Mouse (Mus musculus) midbrain, embryonic 14.5 days (tissue): ENCODE measurements around the gene Peg12. TPM values are rescaled to one million over a fixed set of nuclear protein-coding genes. Genes with fewer than 3 reads are reported as not detected.

Experiments used
- ATAC-seq: fragments of 200-750 bp; cut with Nextera tagmentation; 2 replicates; pipeline ENCODE4 v1.8.0; 2017; ENCODE audit warnings: moderate number of reproducible peaks, moderate library complexity; ENCODE audit not compliant: low FRiP score, low TSS enrichment
- DNase-seq: peaks from one replicate; pipeline ENCODE4 v3.0.0-alpha.2; 2015
- H3K27ac ChIP-seq: fragments of 300-500 bp; sonication (generic); replicated peaks from 2 replicates; pipeline ENCODE4 v1.5.1; 2014; ENCODE audit warnings: mild to moderate bottlenecking, low read depth, low read length, moderate library complexity
- H3K27me3 ChIP-seq: fragments of 300-500 bp; sonication (generic); 2 replicates; pipeline ENCODE4 v1.6.1; 2014; ENCODE audit warnings: low read length, control low read depth, mixed read lengths; ENCODE audit not compliant: control insufficient read depth, insufficient read depth
- H3K36me3 ChIP-seq: fragments of 300-500 bp; sonication (generic); 2 replicates; pipeline ENCODE4 v1.6.1; 2014; ENCODE audit warnings: low read length, control low read depth; ENCODE audit not compliant: control insufficient read depth, insufficient read depth
- H3K4me1 ChIP-seq: fragments of 300-500 bp; sonication (generic); 2 replicates; pipeline ENCODE4 v1.6.1; 2014; ENCODE audit warnings: mild to moderate bottlenecking, antibody characterized with exemption, low read length, control low read depth; ENCODE audit not compliant: control insufficient read depth, insufficient read depth
- H3K4me2 ChIP-seq: fragments of 300-500 bp; sonication (generic); 2 replicates; pipeline ENCODE4 v1.6.1; 2014; ENCODE audit warnings: mild to moderate bottlenecking, low read length, moderate library complexity
- H3K4me3 ChIP-seq: fragments of 300-500 bp; sonication (generic); replicated peaks from 2 replicates; pipeline ENCODE4 v1.5.1; 2014; ENCODE audit warnings: low read depth, low read length
- H3K9ac ChIP-seq: fragments of 300-500 bp; sonication (generic); replicated peaks from 2 replicates; pipeline ENCODE4 v1.6.1; 2014; ENCODE audit warnings: mild to moderate bottlenecking, low read length, moderate library complexity
- H3K9me3 ChIP-seq: fragments of 300-500 bp; sonication (generic); 2 replicates; pipeline ENCODE4 v1.6.1; 2016; ENCODE audit warnings: low read length, control low read depth, mixed read lengths; ENCODE audit not compliant: control insufficient read depth
- WGBS: fragments of 180-500 bp; shearing (Covaris S2); extraction: QIAGEN DNeasy Blood & Tissue Kit; methylation state at CpG from one replicate; pipeline ENCODE4 v1.1.7; 2014; 5-methylcytosine and 5-hydroxymethylcytosine counted together
- polyA plus RNA-seq: library from polyadenylated mRNA; unstranded; fragments of >200 nt; fragmentation: Nextera tagmentation; extraction: Ambion mirVana; gene quantifications from 2 replicates; pipeline ENCODE4 v1.2.1, GENCODE M21; 2014

Peg12 gene
- polyA plus RNA-seq, result 9.6 and 17.3 TPM in 2 replicates

DNA sequence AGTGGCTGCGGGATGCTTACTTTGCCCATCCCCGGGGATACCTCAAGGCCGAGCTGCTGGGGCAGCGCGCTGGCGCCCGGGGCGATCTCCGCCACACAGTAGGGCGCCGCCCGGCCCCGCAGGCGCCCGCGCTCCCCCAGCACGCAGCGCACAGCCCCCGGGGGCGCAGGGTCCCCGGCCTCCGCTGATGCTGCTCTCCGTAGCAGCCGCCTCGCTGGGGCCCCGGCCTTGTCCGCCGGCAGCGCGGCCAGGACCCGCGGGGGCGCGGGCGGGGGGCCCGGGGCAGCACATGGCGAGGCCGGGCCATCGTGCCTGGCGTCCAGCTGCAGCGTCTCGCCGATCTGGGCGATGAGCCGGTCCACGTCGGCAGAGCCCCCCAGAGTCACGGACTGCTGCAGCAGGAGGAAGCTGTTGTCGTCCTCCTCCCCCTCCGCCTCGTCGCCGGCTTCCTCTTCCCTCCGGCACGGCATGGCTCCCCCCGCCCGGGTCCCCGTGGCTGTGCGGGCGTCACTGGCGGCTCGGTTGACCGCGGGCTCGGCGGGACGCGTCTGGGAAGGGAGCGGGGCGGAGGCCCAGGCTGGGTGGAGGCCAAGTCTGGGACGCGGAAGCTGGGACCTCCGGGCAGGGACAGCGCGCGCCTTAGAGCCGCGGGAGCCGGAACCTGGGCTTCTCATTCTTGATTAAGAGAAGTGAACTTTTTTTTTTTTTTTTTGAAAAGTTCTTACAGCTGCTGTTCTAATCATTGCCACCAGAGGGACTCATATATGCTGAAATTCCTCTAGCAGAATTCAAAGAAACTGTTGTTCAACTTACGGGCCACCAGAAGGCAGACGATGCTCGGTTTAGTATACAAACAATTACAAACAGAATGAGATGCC lies at the start of gene Peg12:
Gene Peg12 (minus strand): TSS at position 633 of the 878 bp plus-strand sequence.
- H3K4me2 ChIP-seq, result peak within 1 kb of the TSS; percentile 66
- H3K9ac ChIP-seq, result peak within 1 kb of the TSS; percentile 61
- H3K27me3 ChIP-seq, result no peaks in the 10 kb centered on the region
- peak; percentile 64 for ATAC-seq
- 18% methylated on average over 79 of the region's 82 CpGs for WGBS
- peaks cover 10% of the 10 kb centered on the region for H3K9me3 ChIP-seq
- peak within 1 kb of the TSS; percentile 80 for H3K27ac ChIP-seq
- DNase-seq, result peak; percentile 75
- no peaks in the 10 kb centered on the region for H3K36me3 ChIP-seq
- peak within 1 kb of the TSS; percentile 53 for H3K4me3 ChIP-seq
- no peaks in the 10 kb centered on the region for H3K4me1 ChIP-seq

DNA sequence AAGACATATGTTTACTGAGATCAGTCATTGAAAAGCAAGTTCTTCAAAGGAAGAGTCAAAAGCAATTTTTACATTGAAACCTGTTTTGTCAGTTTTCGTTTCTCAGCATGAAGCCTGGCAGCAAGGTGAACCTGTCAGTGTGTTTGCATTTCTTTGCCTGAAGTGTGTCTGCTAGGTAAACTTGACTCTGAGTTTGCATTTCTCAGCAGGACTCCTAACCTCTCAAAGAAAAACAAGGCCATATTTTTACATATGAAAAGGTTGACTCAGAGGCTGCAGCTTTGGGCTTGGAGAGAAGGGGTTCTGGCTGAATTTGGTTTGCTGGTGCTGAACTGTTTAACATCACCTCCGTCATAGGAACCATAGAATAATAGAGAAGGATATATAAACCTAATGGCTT lies 21.8 kb upstream of the Peg12 start:
- Histone ChIP-seq H3K27me3 (no peaks in the 10 kb centered on the region), H3K4me2 (no peak overlapping the region), H3K4me3 (no peak overlapping the region), H3K9me3 (0 out of 2 replicates have a peak, but pooled peaks cover 2% of the 10 kb centered on the region), H3K27ac (no peak overlapping the region), H3K9ac (no peak overlapping the region), H3K4me1 (no peaks in the 10 kb centered on the region), H3K36me3 (no peaks in the 10 kb centered on the region)
- DNase-seq (no peak), ATAC-seq (no peak)
- 26% methylated on average over 2 of the region's 2 CpGs for WGBS

DNA sequence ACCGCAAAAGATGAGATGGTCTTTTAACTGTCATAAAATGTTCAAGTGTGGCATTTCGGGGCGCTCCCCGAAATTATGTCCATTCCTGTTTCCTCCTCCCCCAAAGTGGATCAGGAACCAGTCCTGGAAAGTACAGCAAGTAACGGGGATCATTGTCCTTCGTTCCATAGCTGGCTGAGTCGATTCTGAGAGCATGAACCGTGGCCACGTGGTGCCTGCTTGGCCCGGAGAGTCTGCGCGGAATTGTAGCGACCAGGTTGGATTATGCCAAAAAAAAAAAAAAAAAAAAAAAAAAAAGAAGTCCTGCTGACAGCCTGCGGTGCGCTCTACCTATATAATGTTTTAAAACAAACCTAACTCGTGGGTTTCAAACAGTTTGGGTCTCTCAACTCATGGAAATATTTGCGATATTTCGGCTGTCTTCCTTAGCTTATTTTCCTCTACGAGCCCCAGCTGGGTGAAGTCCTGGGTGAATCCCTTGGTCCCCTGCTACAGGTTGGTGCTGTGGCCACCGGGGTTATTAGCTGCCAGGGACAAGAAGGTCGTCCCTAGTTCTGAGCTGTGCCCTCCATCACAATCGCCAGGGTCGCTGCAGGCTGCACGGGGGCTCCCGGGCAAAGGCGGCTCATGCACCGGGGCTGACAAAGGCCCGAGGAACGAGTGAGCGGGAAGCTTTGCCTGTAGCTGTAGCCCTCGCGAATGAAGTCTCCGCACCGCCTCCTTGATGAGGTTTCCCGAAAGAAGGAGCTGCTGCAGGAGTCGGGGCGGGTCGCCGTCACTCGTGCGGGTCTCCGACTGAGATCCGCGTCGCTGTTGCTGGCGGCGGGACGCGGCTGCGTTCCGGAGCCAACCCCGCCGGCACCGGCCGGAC lies 1.1 kb downstream of the Peg12 start:
- H3K4me1 ChIP-seq, result no peaks in the 10 kb centered on the region
- peak overlapping the region; percentile 66 for H3K4me2 ChIP-seq
- H3K36me3 ChIP-seq, result no peaks in the 10 kb centered on the region
- WGBS, result 30% methylated on average over 55 of the region's 55 CpGs
- peaks cover 10% of the 10 kb centered on the region for H3K9me3 ChIP-seq
- peak; percentile 66 for DNase-seq
- H3K27ac ChIP-seq, result peak overlapping the region; percentile 80
- H3K9ac ChIP-seq, result peak overlapping the region; percentile 61
- ATAC-seq, result peak; percentile 57
- no peaks in the 10 kb centered on the region for H3K27me3 ChIP-seq
- H3K4me3 ChIP-seq, result peak overlapping the region; percentile 53

DNA sequence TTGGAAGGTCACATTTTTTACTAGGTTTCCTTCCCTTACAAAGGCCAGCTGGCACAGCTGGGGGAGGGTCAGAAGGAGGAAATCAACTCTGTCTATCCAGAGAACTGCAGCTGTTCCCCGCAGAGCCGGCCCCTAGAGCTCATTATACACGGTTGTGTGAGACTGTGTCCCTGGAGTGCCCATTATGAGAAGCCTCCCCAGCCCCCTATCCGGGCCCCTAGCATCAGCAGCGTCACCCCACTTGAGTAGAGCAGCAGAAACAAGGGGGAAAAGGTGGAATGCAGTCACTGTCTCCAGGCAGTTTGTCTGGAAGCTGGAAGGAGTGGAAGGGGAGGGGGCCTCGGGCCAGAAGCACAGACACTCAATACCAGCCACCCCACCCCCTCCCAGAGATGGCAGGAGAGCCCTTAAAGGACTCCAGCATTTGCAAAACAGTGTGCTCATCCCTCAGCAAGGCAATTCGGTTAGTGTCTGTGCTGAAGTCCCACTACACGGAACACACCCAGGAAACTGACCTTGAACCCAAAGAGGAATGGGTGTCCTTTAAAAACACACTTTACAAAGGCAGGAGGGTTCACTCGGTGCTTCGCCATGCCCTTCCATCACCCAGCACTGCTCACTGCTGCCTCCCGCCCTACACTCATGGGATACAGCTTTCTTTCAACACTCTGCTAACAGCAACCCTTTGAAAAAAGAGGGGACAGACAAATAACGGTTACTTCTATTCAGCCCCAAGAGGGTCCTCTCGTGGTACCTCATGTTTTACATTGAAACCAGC lies 1.9 kb downstream of the Peg12 start:
- no peaks in the 10 kb centered on the region for H3K36me3 ChIP-seq
- DNase-seq (peak; percentile 61), ATAC-seq (peak; percentile 57)
- H3K27me3 ChIP-seq, result no peaks in the 10 kb centered on the region
- peak overlapping the region; percentile 66 for H3K4me2 ChIP-seq
- WGBS, result 26% methylated on average over 13 of the region's 13 CpGs
- peak overlapping the region; percentile 4; the same call in 1 of the 2 replicates for H3K9ac ChIP-seq
- peaks cover 10% of the 10 kb centered on the region for H3K9me3 ChIP-seq
- H3K4me3 ChIP-seq, result peak overlapping the region; percentile 53
- peak overlapping the region; percentile 69 for H3K27ac ChIP-seq
- H3K4me1 ChIP-seq, result no peaks in the 10 kb centered on the region

- H3K36me3 ChIP-seq, result no peaks in the 10 kb centered on the region
- H3K27ac ChIP-seq, result no peak overlapping the region
- WGBS, result 15% methylated on average over 2 of the region's 2 CpGs
- H3K9ac ChIP-seq, result no peak overlapping the region
- ATAC-seq, result no peak
- no peaks in the 10 kb centered on the region for H3K27me3 ChIP-seq
- no peaks in the 10 kb centered on the region for H3K9me3 ChIP-seq
- no peak overlapping the region for H3K4me2 ChIP-seq
- no peak overlapping the region for H3K4me3 ChIP-seq
- H3K4me1 ChIP-seq, result no peaks in the 10 kb centered on the region
- DNase-seq, result no peak
Measured at GRCm38 (mm10) chr7:62452353-62452752, 12.0 kb downstream of the Peg12 start.

DNA sequence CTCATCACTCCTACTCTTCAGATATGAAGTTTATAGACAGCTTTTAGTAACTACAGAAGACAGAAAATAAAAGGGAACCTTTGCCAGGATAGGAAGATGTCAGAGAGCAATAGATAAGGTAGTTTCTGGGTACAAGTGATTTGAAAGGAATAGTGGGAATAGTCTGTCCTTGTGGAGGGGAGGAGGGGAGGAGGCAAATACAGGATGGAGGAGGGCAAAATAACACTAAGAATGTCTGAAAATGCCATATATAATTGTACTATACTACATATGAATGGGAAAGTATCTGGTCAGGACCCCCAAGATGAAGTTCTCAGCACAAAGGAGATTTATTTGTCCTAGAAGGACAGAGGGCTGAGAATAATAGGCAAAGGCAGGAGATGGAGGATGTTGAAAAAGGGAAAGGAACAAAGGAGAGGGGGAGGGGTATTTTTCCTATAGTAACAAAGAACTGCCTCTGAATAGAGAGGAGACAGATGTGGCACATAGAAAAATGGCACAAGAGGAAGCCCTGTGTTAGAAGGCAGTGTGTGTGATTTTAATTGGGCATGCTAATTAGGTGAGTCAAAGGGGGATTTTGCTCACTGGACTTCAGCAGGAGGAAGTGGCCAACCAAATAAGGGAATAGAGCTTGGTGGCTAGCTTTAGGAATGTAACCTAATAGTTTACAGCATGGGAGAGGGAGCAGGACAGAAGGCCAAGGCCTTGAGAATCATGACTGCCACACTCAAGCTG lies 18.7 kb downstream of the Peg12 start:
- H3K27ac ChIP-seq, result peak overlapping the region; percentile 45; the same call in 1 of the 2 replicates
- ATAC-seq (no peak; the same call in 1 of the 2 replicates), DNase-seq (peak; percentile 31)

DNA sequence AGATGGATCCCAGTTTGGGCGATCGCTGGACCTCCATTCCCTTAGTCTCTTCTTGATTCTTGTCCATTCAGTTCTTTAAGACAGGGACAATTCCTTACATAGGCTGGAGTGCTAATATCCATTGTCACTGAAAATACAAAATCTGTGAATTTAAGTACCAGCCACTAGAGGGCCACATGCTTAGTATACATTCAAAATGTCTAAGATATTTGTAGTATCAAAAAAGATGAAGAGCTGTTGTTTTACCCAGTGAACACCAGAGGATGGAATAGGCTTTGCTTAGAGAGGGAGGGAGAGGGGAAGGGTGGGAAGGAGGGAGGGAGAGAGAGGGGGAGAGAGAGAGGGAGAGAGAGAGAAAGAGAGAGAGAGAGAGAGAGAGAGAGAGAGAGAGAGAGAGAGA lies 27.9 kb downstream of the Peg12 start:
- Histone ChIP-seq H3K4me2 (no peak overlapping the region), H3K4me3 (no peak overlapping the region), H3K27me3 (no peaks in the 10 kb centered on the region), H3K27ac (no peak overlapping the region), H3K9ac (no peak overlapping the region), H3K36me3 (no peaks in the 10 kb centered on the region), H3K4me1 (no peaks in the 10 kb centered on the region), H3K9me3 (no peaks in the 10 kb centered on the region)
- DNase-seq (peak; percentile 58), ATAC-seq (no peak)
- 41% methylated on average over 2 of the region's 2 CpGs for WGBS

More for the DNA sequence above, 18.7 kb downstream of the Peg12 start:
- Histone ChIP-seq H3K36me3 (no peaks in the 10 kb centered on the region), H3K4me1 (no peaks in the 10 kb centered on the region), H3K4me2 (no peak overlapping the region), H3K27me3 (no peaks in the 10 kb centered on the region), H3K9me3 (no peaks in the 10 kb centered on the region), H3K9ac (no peak overlapping the region), H3K4me3 (no peak overlapping the region)
